Mouse (Mus musculus) CD4-positive, CD25-positive, alpha-beta regulatory T cell, adult 2 months (primary cell): ENCODE results near the gene Tmem121b.
A peak's percentile ranks its signal among the peaks of the same experiment; 100 is the strongest.

Experiments used
- DNase-seq: peaks from one replicate; pipeline ENCODE4 v3.0.0-alpha.2; 2012; ENCODE audit warnings: low read depth, low spot score

The Tmem121b gene

GRCm38 (mm10) chr6:120492499-120493373 lies 871 bp downstream of the Tmem121b start:
- peak; percentile 65 for DNase-seq

DNA sequence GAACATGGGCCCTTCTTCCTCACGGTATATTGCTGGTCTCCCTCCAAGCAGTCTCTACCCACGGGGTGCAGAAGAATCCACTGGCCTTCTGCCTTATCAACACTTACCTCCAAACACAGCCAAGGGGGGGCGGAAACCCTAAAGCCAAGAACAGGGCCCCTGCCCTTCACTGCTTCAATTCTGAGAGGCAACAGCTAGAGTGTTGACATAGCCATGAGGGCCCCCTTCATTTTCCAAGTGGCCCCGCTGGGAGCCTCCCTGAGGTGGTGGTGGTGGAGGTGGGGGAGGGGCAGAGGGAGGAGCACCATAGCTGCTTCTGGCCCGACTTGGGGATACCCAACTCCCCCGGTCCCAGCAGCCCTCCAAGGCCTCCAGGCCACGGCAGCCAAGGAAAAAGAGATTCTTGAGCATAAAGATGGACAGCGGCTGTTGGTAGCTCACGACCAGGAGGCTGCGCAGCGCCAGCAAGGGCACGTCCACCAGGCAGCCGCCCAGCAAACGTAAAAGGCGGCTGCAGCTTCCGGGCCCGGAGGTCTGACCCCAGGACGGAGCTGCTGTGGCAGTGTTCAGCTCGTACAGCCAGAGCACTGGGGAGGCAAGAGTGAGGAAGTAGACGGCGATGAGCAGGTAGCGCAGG lies 1.6 kb downstream of the Tmem121b start:
- no peak for DNase-seq

DNA sequence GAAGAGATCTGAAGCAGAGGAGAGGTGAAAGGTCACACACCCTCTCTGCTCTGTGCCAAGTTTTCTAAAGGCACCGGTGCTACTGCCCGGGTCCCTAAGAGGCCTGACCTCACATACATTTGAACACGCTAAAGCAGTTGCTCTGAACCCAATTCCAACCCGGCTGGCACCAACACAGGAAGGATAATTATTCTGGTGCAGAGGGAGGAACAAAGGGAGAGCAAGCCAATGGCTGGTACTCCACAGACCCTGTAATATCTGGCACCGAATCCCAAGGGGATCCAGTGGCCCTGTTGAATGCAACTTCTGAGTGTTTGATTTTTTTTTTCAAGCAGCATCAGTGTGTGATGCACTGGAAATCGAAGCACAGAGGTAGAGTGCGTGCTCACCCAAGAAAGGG lies 2.5 kb downstream of the Tmem121b start:
- no peak for DNase-seq

DNA sequence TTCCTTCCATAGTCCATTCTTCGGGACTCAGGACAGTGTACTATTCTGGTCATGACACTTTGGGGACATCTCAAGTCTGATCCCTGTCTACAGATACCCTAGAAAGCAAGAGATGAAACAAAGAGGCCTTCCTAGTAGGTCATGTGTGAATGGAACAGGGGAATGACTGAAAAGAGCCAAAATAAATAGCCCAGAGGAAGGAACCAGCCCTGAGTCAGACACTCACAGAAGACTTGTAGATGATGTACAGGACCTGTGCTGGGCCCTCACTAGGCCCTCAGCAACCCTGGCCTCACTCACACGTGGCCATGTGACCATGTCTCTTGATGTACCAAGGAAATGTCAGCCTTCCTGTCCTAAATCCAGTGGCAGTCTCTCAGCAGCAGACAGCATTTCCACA lies 4.1 kb downstream of the Tmem121b start:
- DNase-seq: no peak

DNA sequence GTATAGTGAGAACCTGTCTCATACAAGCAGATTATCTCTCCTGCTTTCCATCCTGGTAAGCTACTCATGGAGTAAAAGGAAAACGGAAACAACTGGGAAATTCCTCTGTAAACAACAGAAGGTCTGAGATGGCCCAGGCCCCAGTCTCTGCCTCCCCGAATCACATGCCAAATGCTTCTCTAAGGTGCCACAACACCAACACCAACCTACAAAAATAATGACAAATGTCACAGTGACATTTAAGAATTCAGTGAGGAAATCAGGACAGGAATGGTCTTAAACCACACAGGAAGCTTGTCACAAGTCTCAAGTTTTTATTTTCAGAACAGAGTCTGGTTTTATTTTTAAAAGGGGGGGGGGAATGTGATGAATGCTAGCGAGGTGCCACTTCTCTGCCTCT lies 5.0 kb downstream of the Tmem121b start:
- DNase-seq: peak; percentile 65

DNA sequence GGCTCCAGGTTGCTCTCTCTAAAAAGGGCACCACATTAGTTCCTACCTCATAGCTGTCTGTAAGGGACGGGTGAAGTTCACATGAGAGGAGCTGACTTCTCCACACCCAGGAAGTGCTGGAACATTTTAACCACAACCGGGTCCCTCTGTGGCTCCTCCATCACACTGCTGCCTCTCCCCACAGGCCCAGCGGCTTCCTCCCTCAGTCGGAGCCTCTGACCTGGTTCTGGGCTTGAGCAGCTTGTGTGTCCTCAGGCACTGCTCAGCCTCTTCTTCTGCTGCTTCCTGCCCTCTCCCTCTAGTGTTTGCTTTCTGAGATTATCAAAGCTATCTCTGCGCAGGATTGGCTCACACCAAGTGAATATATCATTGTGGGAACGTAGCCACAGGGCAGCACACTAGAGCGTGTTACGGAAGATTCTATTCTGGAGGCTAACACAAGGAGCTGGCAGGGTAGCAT lies 7.5 kb downstream of the Tmem121b start:
- peak; percentile 72 for DNase-seq

DNA sequence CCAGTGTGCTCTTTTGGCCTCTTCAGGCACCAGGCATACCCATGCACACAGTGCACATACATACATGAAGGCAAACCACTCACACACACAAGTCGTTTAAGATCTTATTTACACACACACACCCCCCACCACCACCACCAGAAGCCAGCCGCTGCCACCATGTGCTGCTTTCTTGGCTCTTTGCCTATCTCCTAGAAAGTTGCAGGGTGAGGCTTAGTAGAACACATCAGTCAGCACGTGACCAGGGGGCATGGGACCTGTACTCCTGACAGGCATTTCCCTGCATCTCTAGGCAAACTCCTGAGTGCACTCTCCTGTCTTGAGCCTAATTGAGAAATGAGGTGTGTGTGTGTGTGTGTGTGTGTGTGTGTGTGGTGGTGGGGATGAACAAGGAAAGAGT lies 8.6 kb downstream of the Tmem121b start:
- peak; percentile 39 for DNase-seq

DNA sequence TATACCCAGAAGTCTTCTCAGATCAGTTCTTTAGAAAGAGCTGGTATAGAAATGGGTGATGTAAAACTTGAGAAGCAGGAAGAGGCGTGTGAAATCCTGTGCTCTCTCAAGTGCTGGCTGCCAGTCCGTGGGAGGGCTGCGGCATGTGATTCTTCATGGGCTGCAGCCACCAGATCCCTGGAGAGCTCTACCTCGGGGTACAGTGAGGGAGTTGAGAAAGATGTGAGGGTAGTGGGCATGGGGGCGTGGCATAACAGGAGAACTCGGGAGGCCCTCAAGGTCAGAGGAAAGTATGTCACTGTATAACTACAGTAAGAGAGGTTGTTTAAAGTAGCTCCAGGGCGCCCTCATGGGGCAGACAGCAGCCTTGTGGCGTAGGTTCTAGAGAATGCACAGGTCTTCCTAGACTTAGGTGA lies 10.4 kb downstream of the Tmem121b start:
- peak; percentile 85 for DNase-seq

- DNase-seq: no peak
Observed at GRCm38 (mm10) chr6:120482756-120483155, 10.9 kb downstream of the Tmem121b start.

DNA sequence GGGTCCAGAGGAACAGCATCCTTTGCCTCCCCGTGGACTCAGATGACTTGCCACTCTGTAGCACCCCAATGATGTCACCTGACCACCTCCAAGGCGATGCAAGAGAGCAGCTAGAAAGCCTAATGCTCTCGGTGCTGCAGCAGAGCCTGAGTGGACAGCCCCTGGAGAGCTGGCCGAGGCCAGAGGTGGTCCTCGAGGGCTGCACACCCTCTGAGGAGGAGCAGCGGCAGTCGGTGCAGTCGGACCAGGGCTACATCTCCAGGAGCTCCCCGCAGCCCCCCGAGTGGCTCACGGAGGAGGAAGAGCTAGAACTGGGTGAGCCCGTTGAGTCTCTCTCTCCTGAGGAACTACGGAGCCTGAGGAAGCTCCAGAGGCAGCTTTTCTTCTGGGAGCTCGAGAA lies 11.6 kb downstream of the Tmem121b start:
- no peak for DNase-seq

DNA sequence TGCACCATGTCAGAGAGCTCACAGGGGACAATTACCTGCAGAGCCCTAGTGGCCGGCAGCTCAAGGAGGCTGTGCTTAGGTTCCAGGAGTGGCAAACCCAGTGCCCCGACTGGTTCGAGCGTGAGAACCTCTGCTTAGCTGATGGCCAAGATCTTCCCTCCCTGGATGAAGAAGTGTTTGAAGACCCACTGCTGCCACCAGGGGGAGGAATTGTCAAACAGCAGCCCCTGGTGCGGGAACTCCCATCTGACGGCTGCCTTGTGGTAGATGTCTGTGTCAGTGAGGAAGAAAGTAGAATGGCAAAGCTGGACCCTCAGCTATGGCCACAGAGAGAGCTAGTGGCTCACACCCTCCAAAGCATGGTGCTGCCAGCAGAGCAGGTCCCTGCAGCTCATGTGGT lies 12.1 kb downstream of the Tmem121b start:
- DNase-seq: peak; percentile 77

DNA sequence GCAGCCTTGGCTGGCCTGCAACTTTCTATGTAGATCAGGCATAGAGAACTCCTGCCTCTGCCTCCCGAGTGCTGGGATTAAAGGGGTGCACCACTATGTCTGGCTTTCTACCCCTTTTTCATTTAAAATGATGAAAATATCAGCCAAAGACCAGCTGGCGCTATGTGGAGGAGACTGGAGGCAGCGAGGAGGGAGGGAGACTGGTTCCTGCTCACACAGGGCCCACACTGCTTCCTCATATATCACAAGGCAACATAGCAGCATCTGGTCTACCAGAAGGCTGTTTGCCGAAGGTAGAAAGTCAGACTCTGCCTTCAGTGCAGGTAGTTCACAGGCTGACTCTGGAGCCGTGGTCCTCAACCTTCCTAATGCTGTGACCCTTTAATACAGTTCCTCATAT lies 13.2 kb downstream of the Tmem121b start:
- no peak for DNase-seq

- DNase-seq: no peak
Observed at GRCm38 (mm10) chr6:120479302-120479701, 14.3 kb downstream of the Tmem121b start.

GRCm38 (mm10) chr6:120475288-120475687 lies 18.3 kb downstream of the Tmem121b start:
- DNase-seq: no peak

DNA sequence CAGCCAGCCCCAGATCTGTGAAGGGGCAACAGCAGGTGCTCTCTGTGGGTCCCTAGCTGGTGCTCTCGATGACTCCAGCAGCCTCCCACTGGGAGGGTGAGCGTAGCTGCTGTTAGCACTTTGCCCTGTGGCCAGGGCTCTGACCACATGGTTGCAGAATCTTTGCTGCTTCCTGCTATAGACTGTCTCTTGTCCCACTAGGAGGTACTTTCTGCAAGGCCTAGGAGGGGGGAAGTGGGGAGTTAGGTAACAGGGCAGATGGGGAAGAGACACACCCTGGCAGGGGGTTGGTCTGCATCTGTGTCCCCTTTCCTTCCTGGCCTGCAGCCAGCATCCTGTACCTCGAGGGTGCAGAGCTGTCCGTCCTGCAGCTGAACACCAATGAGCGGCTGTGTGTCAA lies 20.2 kb downstream of the Tmem121b start:
- no peak for DNase-seq

- no peak for DNase-seq
Observed at GRCm38 (mm10) chr6:120472455-120473140, 21.0 kb downstream of the Tmem121b start.

GRCm38 (mm10) chr6:120471991-120472441 lies 21.6 kb downstream of the Tmem121b start:
- DNase-seq: peak; percentile 16

DNA sequence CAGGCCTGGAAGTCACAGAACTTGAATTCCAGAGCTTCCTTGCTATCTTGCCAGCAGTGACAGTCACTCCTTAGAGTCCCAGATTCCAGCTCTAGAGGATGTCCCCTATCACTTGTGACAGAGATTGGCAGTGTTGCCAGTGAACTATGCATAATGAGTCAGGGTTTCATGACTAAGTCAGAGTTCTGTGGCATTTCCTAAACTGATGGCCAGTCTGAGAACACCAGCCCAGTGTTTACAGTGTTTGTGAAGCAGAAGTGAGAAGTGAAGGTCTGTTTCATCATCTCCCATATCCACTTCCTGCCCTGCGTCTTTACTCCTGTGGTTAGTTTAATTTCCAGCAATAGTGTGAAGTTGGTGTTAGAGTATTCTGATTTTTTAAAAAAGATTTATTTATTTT lies 22.9 kb downstream of the Tmem121b start:
- peak; percentile 35 for DNase-seq

DNA sequence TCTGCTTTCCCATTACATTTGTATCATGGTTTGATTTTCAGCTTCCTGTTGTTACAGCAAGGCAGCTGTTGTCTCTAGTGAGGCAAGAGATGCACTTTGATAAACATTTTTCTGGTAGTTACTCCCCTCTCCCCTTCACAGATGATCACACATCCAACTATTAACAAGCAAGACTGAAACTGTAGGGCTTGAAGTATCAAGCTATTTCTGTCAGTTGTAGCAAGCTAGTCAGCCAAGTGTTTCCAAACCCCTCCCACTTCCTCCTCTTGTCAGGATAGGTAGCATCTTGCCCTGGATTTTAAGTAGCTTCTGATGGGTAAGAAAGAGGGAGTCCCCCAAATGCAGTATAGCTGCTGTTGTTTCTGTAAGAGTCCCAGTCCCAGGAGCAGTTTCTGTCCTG lies 23.8 kb downstream of the Tmem121b start:
- DNase-seq: peak; percentile 37

DNA sequence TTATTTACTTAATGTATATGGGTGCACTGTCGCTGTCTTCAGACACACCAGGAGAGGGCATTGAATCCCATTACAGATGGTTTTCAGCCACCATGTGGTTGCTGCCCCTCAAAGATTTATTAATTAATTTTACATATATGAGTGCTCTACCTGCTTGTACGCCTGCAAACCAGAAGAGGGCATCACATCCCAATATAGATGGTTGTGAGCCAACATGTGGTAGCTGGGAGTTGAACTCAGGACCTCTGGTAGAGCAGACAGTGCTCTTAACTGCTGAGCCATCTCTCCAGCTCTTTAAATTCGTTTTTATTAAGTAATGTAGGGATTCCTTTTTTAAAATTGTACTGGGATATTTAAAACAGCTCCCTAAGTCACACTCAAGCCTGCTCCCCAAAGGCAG lies 24.3 kb downstream of the Tmem121b start:
- DNase-seq: peak; percentile 51

- no peak for DNase-seq
Observed at GRCm38 (mm10) chr6:120468259-120468658, 25.3 kb downstream of the Tmem121b start.

DNA sequence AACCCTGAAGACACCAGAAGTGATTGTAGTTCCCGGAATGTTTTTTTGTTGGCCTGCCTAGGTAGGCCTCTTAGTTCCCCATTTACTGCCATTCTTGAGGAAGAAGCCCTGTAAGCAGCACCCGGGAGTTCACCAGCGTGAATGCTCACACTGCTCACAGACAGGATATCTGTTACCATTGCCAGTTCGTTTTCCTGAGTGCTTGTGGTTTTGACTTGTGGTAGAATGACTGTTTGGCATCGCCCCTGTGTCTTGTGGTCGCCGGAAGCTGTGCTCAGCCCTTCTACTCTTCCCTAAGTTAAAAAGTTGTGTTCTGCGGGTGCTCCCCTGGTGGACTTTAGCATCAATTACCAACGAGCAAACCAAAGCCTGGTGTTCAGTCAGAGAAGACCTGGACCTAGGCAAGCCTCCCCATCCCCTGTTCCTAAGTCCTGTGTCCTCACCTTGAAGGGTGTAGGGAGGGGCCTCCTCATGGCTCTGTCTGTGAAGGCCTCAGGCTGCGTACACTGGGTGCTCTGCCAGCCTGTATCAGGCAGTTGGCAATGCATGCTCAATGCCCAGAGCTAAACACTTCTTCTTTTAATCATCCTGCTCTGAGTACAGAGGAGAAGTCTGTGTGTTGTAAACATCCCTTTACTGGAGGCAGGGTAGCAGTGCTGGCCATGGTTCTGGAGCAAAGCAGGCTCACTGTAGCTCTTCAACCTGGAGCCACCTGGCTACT lies 26.8 kb downstream of the Tmem121b start:
- peak; percentile 84 for DNase-seq
